Mouse (Mus musculus): ENCODE data around the gene Ppih. TPM values are rescaled to one million over a fixed set of nuclear protein-coding genes. Genes with fewer than 3 reads are reported as not detected.
A peak's percentile ranks its signal among the peaks of the same experiment; 100 is the strongest.

The Ppih gene
- polyA plus RNA-seq (2016; fragmentation: Nextera tagmentation; extraction: Ambion mirVana), result 78.4 and 87.1 TPM in 2 replicates

DNA sequence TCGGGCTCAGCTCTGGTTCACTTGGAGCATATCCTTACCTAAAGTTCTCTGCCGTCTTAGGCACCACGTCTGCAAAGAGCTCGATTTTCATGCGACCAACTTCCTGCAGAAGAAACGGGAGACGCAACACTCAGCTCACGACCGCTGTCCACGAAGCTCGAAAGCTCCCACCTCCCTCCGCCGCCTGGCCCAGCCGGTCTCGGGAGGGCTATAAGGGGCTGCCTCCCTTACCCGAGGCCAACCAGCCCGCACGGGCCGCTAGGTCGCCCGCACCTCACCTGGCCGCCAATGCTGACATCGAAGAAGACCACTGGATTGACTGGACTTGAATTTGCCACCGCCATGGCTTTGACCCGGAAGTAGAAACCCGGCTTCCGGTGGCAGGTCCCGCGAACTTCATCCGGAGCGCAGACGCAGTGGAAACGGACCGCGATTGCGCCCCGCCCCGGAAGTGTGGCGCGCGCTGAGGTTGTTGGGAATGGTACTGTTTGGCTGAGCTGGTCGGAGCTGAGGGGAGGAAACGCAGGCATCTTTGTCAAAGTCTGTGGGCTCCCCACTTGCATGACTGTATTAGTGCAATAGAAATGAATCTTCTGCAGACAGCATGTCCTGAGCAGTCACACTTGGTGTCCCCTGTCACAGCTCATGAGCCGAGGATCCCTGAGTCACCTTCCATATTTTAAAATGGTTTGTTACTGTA lies at the start of gene Ppih:
Gene Ppih (minus strand): TSS at position 416 of the 700 bp plus-strand sequence.
- Histone ChIP-seq H3K4me3 (peak within 1 kb of the TSS; percentile 83), H3K27me3 (peaks cover 12% of the 10 kb centered on the region), H3K9me3 (replicated peaks) (no peaks in the 10 kb centered on the region), H3K36me3 (peaks cover 16% of the 10 kb centered on the region), H3K9ac (peak within 1 kb of the TSS; percentile 67), H3K4me2 (replicated peaks) (peak within 1 kb of the TSS; percentile 99), H3K4me1 (peaks cover 16% of the 10 kb centered on the region), H3K27ac (peak within 1 kb of the TSS; percentile 83)
- peak; percentile 97 for ATAC-seq (ENCODE audit: low FRiP score)
- WGBS, result 1% methylated on average over 44 of the region's 44 CpGs

DNA sequence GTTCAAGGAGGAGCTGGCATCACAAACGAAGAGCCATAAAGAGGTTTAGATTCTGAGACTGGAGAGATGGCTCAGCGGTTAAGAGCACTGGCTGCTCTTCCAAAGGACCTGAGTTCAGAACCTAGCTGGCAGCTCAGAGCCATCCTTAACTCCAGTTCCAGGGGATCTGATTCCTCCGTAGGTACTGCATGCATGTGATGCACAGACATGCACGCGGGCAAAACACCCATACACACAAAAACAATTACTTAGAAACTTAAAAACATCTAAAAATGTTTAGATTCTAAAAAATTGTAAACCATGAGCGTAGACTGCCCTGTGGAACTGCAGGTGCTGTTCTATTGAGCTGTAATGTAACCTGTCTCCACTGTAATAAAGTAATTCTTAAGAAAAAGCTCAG lies 49.1 kb upstream of the Ppih start:
- H3K4me2 ChIP-seq (replicated peaks), result no peak overlapping the region
- no peak overlapping the region for H3K27ac ChIP-seq
- no peaks in the 10 kb centered on the region for H3K36me3 ChIP-seq
- H3K27me3 ChIP-seq, result no peaks in the 10 kb centered on the region
- 92% methylated on average over 6 of the region's 6 CpGs for WGBS
- H3K4me1 ChIP-seq, result no peaks in the 10 kb centered on the region
- ATAC-seq (ENCODE audit: low FRiP score), result no peak
- no peaks in the 10 kb centered on the region for H3K9me3 ChIP-seq (replicated peaks)
- no peak overlapping the region for H3K4me3 ChIP-seq
- no peak overlapping the region for H3K9ac ChIP-seq

DNA sequence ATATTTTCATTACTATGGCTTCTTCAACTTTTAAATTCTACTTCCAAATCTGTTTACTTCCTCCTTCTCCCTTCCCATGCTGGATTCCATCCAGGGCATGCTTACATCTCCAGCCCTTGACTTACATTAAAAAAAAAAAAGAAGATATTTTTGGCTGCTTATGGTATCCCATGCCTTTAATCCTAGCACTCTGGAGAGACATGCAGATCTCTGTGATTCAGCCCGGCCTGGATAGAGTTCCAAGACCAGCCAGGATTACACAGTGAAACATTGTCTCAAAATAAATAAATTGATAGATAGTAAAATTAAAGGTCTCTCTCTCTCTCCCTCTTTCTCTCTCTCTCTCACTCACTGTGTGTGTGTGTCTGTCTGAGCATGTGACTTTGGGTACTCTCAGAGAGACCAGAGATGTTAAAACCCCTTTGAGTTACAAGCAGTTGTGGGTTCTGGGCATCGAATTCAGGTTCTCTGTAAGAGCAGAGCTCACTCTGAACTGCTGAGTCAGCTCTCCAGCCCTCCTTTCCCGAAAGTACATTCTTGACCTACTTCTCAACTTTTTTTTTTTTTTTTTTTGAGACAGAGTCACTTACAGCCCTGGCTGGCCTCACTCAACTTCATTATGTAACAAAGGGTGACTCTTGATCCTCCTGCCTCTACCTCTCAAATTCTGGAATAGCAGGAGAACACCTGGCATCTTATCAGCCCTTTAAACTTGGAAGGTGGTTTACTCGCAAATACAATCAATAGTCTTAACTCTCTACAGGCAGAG lies 46.6 kb upstream of the Ppih start:
- WGBS, result 73% methylated on average over 4 of the region's 4 CpGs
- Histone ChIP-seq H3K4me1 (no peaks in the 10 kb centered on the region), H3K27me3 (no peaks in the 10 kb centered on the region), H3K27ac (no peak overlapping the region), H3K9me3 (replicated peaks) (no peaks in the 10 kb centered on the region), H3K9ac (no peak overlapping the region), H3K36me3 (no peaks in the 10 kb centered on the region), H3K4me3 (no peak overlapping the region), H3K4me2 (replicated peaks) (no peak overlapping the region)
- ATAC-seq (ENCODE audit: low FRiP score), result no peak

DNA sequence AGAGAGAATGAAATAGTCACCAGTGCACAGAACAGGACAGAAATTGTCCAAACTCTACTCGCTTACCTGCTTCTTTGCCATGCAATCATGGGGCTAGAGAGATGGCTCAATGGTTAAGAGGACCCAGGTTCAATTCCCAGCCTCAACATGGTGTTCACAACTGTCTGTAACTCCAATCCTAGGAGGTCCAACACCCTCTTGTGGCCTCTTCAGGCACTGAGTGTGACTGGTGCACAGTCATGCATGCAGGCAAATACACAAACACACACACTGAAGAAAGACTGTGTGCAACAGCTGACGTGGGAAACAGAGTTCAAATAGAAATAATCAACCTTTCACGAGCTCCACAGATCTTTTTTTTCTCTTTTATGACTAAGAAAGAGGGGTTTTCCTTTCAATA lies 41.9 kb upstream of the Ppih start:
- H3K4me3 ChIP-seq, result no peak overlapping the region
- H3K4me1 ChIP-seq, result no peaks in the 10 kb centered on the region; the same call in 1 of the 2 replicates
- no peaks in the 10 kb centered on the region for H3K9me3 ChIP-seq (replicated peaks)
- no peak overlapping the region for H3K27ac ChIP-seq
- no peaks in the 10 kb centered on the region for H3K36me3 ChIP-seq
- no peak overlapping the region for H3K9ac ChIP-seq
- 78% methylated on average over 3 of the region's 3 CpGs for WGBS
- H3K27me3 ChIP-seq, result peaks cover 3% of the 10 kb centered on the region; the same call in 1 of the 2 replicates
- H3K4me2 ChIP-seq (replicated peaks), result no peak overlapping the region
- ATAC-seq (ENCODE audit: low FRiP score), result no peak

DNA sequence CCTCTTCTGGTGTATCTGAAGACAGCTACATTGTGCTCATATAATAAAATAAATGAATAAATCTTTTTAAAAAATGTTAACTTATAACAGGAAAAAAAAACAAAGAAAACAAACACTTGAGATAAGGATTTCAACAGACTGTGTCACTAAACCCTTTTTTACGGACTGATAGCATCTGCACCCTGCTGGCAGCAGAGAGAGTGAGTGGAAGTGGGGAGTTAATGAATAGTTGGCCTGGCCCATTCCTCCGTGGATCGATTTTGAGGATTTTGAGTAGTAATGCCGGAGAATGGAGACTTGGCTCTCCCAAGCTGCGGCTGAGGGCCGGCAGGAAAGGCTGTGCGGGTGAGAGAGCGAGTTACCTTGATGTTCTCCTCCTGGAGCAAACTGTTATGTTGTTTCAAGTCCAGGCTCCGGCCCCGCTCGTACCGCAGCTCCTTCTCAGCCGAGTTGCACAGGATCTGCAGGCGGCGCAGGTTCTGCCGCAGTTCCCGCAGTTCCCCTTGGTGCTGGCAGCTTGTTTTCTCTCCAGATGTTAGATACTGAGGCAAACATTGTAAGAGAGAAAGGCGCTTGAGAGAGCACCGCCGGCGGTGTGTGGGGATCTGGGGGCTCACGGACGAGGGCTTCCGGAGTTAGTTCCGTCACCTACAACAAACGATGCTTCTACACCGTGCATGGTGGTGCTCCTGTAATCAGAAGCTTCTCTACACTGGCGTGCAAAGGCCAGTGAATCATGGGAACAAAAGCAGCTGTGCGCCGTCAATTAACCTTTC lies 39.0 kb upstream of the Ppih start:
- H3K27ac ChIP-seq, result peak overlapping the region; percentile 41
- no peaks in the 10 kb centered on the region; the same call in 1 of the 2 replicates for H3K4me1 ChIP-seq
- H3K4me3 ChIP-seq, result peak overlapping the region; percentile 36
- H3K4me2 ChIP-seq (replicated peaks), result peak overlapping the region; percentile 60
- H3K36me3 ChIP-seq, result no peaks in the 10 kb centered on the region
- peak; percentile 69 for ATAC-seq (ENCODE audit: low FRiP score)
- peak overlapping the region; percentile 60 for H3K9ac ChIP-seq
- peaks cover 7% of the 10 kb centered on the region; the same call in 1 of the 2 replicates for H3K27me3 ChIP-seq
- no peaks in the 10 kb centered on the region for H3K9me3 ChIP-seq (replicated peaks)
- 8% methylated on average over 30 of the region's 30 CpGs for WGBS

DNA sequence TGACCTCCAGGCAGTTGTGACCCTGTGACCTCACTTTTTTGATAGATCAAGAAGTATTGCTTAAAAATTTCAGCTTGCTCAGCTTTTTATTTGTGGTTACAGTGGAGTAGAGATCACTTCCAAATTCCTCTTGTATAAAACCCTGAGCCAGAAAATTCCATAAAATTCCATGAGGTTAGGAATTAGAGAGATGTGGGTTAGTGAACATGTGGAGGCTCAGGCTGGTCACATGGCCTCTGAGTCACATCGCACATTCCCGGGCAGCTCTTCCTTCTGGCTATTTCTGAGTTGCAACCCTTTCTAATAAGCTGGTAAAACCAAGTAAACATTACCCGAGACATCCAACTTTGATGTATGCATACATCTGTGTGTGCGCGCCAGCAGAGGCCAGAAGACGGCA lies 25.2 kb upstream of the Ppih start:
- no peak overlapping the region for H3K4me2 ChIP-seq (replicated peaks)
- no peaks in the 10 kb centered on the region for H3K9me3 ChIP-seq (replicated peaks)
- no peaks in the 10 kb centered on the region for H3K4me1 ChIP-seq
- no peak overlapping the region for H3K4me3 ChIP-seq
- peaks cover 11% of the 10 kb centered on the region for H3K36me3 ChIP-seq
- ATAC-seq (ENCODE audit: low FRiP score), result no peak
- H3K27ac ChIP-seq, result no peak overlapping the region
- no peaks in the 10 kb centered on the region for H3K27me3 ChIP-seq
- 92% methylated on average over 6 of the region's 6 CpGs for WGBS
- H3K9ac ChIP-seq, result no peak overlapping the region

DNA sequence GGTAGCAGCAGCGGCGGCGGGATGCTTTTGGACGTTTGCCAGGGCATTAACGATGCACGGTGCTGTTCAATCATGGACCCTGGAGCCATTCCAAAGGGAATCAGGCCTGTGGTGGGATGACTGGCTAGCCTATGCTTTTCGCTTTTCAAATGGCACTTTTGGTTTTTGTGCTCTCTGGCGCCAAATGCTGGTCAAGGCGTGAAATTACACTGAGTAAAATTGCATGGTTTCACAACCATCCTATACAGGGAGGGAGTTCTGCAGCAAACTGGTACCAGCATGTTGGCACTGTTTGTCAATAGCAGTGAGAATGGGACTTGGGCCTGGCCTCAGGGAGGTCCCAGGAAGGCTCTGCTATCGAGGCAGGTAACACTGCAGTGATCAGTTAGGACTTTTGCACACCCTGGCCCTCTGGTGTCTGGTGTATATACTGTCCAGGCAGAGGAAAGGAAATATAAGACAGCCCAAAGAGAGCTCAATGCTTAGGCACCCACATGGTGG lies 18.6 kb upstream of the Ppih start:
- peak overlapping the region; percentile 15; the same call in 1 of the 2 replicates for H3K9ac ChIP-seq
- 2% methylated on average over 10 of the region's 10 CpGs for WGBS
- H3K27ac ChIP-seq, result peak overlapping the region; percentile 83
- H3K27me3 ChIP-seq, result no peaks in the 10 kb centered on the region
- ATAC-seq (ENCODE audit: low FRiP score), result peak; percentile 94
- no peaks in the 10 kb centered on the region for H3K36me3 ChIP-seq
- H3K9me3 ChIP-seq (replicated peaks), result no peaks in the 10 kb centered on the region
- H3K4me1 ChIP-seq, result 0 out of 2 replicates have a peak, but pooled peaks cover 3% of the 10 kb centered on the region
- no peak overlapping the region for H3K4me3 ChIP-seq
- peak overlapping the region; percentile 42 for H3K4me2 ChIP-seq (replicated peaks)

DNA sequence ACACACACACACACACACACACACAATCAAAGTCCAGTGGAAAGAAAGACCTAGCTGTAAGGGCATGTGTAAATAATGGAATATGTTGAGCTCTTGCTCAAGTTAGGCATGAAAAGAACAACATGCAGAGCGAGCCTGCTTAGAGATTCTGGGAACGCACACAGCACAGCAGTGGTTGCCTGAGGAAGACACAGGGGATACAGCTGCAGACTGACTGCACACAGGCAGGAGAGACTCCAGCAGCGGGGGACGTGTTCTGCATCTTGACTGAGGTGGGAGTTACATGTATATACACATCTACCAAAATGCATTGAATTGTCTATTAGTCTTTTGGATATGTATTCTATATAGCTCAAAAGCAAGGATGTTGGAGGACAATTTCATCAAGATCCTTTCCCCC lies 18.1 kb upstream of the Ppih start:
- Histone ChIP-seq H3K4me2 (replicated peaks) (peak overlapping the region; percentile 42), H3K4me3 (no peak overlapping the region), H3K9me3 (replicated peaks) (no peaks in the 10 kb centered on the region), H3K27ac (peak overlapping the region; percentile 83), H3K27me3 (no peaks in the 10 kb centered on the region), H3K4me1 (0 out of 2 replicates have a peak, but pooled peaks cover 3% of the 10 kb centered on the region), H3K9ac (peak overlapping the region; percentile 15; the same call in 1 of the 2 replicates), H3K36me3 (no peaks in the 10 kb centered on the region)
- peak; percentile 84 for ATAC-seq (ENCODE audit: low FRiP score)
- 56% methylated on average over 4 of the region's 4 CpGs for WGBS

DNA sequence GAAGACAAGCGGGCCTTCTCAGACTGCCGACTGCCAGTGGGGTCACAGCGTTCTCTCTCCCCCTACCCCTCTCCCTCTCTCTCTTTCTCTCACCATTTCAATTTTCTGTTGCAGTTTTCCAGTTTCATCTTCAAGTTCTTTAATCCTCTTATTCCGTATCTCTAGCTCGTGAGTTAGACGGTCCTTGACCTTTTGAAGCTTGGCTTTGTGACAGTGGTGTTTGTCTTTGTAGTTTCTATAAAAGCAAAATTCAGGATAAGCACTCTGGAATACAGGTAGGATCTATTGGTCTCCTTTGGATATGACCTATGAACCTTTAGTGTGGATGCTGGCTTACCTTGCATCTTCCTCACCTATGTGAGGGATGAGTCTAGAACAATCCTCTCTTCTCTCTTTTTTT lies 13.1 kb upstream of the Ppih start:
- H3K36me3 ChIP-seq, result no peaks in the 10 kb centered on the region
- H3K27me3 ChIP-seq, result no peaks in the 10 kb centered on the region
- H3K4me3 ChIP-seq, result no peak overlapping the region
- H3K27ac ChIP-seq, result no peak overlapping the region
- no peaks in the 10 kb centered on the region for H3K9me3 ChIP-seq (replicated peaks)
- 89% methylated on average over 6 of the region's 6 CpGs for WGBS
- 0 out of 2 replicates have a peak, but pooled peaks cover 3% of the 10 kb centered on the region for H3K4me1 ChIP-seq
- no peak overlapping the region for H3K4me2 ChIP-seq (replicated peaks)
- ATAC-seq (ENCODE audit: low FRiP score), result no peak
- no peak overlapping the region for H3K9ac ChIP-seq

DNA sequence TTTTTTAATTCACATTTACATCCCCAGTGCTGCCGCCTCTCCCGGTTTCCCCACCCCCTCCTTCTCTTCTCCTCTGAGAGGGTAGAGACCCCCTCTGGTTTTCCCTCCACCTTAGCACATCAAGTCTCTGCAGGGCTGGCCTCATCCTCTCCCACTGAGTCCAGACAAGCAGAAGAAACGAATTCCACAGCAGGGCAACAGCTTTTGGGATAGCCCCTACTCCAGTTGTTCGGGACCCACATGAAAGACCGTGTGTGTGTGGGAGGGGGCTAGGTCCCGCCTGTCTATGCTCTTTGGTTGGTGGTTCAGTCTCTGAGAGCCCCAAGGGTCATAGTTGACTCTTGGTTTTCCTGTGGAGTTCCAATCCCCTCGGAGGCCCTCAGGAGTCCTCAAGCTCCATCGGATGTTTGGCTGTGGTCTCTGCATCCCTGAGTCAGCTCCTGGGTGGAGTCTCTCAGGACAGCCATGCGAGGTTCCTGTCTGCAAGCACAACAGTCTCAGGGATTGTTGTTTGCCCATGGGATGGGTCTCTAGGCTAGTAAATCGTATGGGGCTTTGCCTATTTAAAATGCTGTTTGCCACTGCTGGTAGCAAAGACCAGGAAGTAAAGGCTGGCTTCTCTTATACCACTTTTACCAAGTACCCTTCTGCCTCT lies 677 bp upstream of the Ppih start:
- peaks cover 8% of the 10 kb centered on the region for H3K36me3 ChIP-seq
- WGBS, result 31% methylated on average over 10 of the region's 10 CpGs
- H3K4me1 ChIP-seq, result peaks cover 16% of the 10 kb centered on the region
- no peaks in the 10 kb centered on the region for H3K9me3 ChIP-seq (replicated peaks)
- peak overlapping the region; percentile 83 for H3K4me3 ChIP-seq
- peaks cover 12% of the 10 kb centered on the region for H3K27me3 ChIP-seq
- peak overlapping the region; percentile 83 for H3K27ac ChIP-seq
- peak overlapping the region; percentile 99 for H3K4me2 ChIP-seq (replicated peaks)
- peak; percentile 71 for ATAC-seq (ENCODE audit: low FRiP score)
- peak overlapping the region; percentile 67 for H3K9ac ChIP-seq

DNA sequence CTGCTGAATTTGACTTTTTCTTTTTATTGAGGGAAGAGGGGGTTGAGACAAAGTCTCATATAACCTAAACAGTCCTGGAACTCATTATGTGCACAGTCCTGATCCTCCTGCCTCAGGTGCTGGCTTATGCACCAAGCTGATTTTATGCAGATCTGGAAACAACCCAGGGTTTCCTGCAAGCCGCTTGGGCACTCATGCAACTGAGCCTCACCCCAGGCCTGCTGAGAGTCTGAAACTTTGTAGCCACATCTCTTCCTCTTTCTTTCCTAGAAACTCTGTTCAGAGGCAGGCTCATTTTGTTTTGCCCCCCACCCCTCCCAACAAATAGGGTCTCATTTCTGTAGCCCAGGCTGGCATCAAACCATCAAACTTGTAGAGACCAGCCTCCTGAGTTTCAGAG lies 6.6 kb downstream of the Ppih start:
- no peak overlapping the region for H3K27ac ChIP-seq
- no peaks in the 10 kb centered on the region for H3K9me3 ChIP-seq (replicated peaks)
- ATAC-seq (ENCODE audit: low FRiP score), result no peak
- H3K4me1 ChIP-seq, result no peaks in the 10 kb centered on the region
- H3K4me2 ChIP-seq (replicated peaks), result no peak overlapping the region
- 96% methylated on average over 1 of the region's 1 CpGs for WGBS
- H3K9ac ChIP-seq, result no peak overlapping the region
- H3K36me3 ChIP-seq, result peaks cover 61% of the 10 kb centered on the region
- no peak overlapping the region for H3K4me3 ChIP-seq
- no peaks in the 10 kb centered on the region for H3K27me3 ChIP-seq

Measured in hindbrain, embryonic 12.5 days (tissue).